Mouse (Mus musculus) forebrain, embryonic 11.5 days (tissue): ENCODE measurements around the gene BC024978. TPM values are rescaled to one million over a fixed set of nuclear protein-coding genes. Genes with fewer than 3 reads are reported as not detected.

Experiments
- ATAC-seq: fragments of 200-750 bp; cut with Nextera tagmentation; replicated peaks from 2 replicates; pipeline ENCODE4 v1.8.0; 2017; ENCODE audit warnings: moderate TSS enrichment; ENCODE audit not compliant: low FRiP score
- DNase-seq: peaks from one replicate; pipeline ENCODE4 v3.0.0-alpha.2; 2017; ENCODE audit warnings: low spot score
- H3K27ac ChIP-seq: fragments of 300-500 bp; sonication (generic); 2 replicates; pipeline ENCODE4 v1.5.1; 2014; ENCODE audit warnings: low read depth, low read length
- H3K27me3 ChIP-seq: fragments of 300-500 bp; sonication (generic); 2 replicates; pipeline ENCODE4 v1.6.1; 2014; ENCODE audit warnings: mild to moderate bottlenecking, low read length, mixed read lengths; ENCODE audit not compliant: control insufficient read depth, insufficient read depth
- H3K36me3 ChIP-seq: fragments of 300-500 bp; sonication (generic); 2 replicates; pipeline ENCODE4 v1.6.1; 2014; ENCODE audit warnings: mild to moderate bottlenecking, low read length, moderate library complexity, mixed read lengths; ENCODE audit not compliant: control insufficient read depth, insufficient read depth
- H3K4me1 ChIP-seq: fragments of 300-500 bp; sonication (generic); replicated peaks from 2 replicates; pipeline ENCODE4 v1.6.1; 2014; ENCODE audit warnings: low read length, mixed read lengths; ENCODE audit not compliant: control insufficient read depth, insufficient read depth
- H3K4me2 ChIP-seq: fragments of 300-500 bp; sonication (generic); 2 replicates; pipeline ENCODE4 v1.6.1; 2014; ENCODE audit warnings: low read depth, mild to moderate bottlenecking, low read length, moderate library complexity, mixed read lengths; ENCODE audit not compliant: severe bottlenecking
- H3K4me3 ChIP-seq: fragments of 300-500 bp; sonication (generic); 2 replicates; pipeline ENCODE4 v1.5.1; 2014; ENCODE audit warnings: low read depth, low read length
- H3K9ac ChIP-seq: fragments of 300-500 bp; sonication (generic); 2 replicates; pipeline ENCODE4 v1.6.1; 2014; ENCODE audit warnings: low read length
- H3K9me3 ChIP-seq: fragments of 300-500 bp; sonication (generic); 2 replicates; pipeline ENCODE4 v1.6.1; 2016; ENCODE audit warnings: low read length, mixed read lengths; ENCODE audit not compliant: control insufficient read depth
- WGBS: fragments of 180-500 bp; shearing (Covaris S2); extraction: QIAGEN DNeasy Blood & Tissue Kit; methylation state at CpG from one replicate; pipeline ENCODE4 v1.1.7; 2014; 5-methylcytosine and 5-hydroxymethylcytosine counted together
- polyA plus RNA-seq: library from polyadenylated mRNA; unstranded; fragments of >200 nt; fragmentation: Nextera tagmentation; extraction: Ambion mirVana; gene quantifications from 2 replicates; pipeline ENCODE4 v1.2.1, GENCODE M21; 2014

Gene BC024978
- polyA plus RNA-seq, 1 experiment from 2014 or later, result 4.5 TPM

DNA sequence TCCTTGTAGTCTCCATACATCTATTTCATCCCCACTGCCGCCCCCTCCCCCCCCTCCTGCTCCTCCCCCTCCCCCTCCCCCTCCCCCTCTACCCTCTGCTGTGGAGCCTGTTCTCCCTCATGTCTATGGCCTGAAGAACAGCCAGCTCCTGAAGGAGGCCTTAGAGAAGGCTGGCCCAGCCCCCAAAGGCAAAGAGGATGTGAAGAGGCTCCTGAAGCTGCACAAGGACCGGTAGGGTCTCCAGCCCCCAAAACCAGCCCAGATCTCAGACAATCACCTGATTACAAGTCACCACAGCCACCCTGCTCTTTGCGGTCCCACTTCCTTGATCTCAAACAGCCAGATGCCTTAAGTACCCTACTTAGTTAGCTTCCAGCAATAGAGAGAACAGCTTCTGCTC lies 1.6 kb downstream of the BC024978 start:
- Histone ChIP-seq H3K36me3 (peaks cover 6% of the 10 kb centered on the region), H3K9me3 (no peaks in the 10 kb centered on the region), H3K4me1 (peaks cover 9% of the 10 kb centered on the region; the same call in 1 of the 2 replicates), H3K27me3 (no peaks in the 10 kb centered on the region), H3K4me2 (no peak overlapping the region), H3K9ac (no peak overlapping the region), H3K27ac (no peak overlapping the region), H3K4me3 (no peak overlapping the region)
- WGBS, result 83% methylated on average over 3 of the region's 3 CpGs
- no peak for DNase-seq
- ATAC-seq, result no peak

DNA sequence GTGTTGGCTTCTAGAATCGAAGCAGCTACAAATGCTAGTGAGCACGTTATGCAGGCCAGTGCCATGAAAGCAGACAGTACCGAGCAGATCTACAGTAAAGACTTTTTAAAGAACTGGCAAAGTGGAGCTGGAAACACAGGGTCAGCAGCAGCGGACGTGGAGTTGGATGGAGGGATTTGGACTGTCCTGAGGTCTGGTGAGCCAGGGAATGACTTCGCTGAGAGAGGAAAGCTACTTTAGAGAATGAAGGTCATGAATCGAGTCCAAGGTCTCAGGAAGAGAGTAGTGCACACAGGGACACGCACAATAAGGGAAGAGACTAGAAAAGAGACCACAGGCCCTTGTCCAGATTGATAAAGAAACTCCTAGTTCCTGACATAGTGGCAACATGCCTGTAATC lies 2.1 kb downstream of the BC024978 start:
- DNase-seq (no peak), ATAC-seq (no peak)
- H3K9ac ChIP-seq, result no peak overlapping the region
- peaks cover 9% of the 10 kb centered on the region; the same call in 1 of the 2 replicates for H3K4me1 ChIP-seq
- no peak overlapping the region for H3K4me3 ChIP-seq
- H3K9me3 ChIP-seq, result no peaks in the 10 kb centered on the region
- no peak overlapping the region for H3K27ac ChIP-seq
- no peaks in the 10 kb centered on the region for H3K27me3 ChIP-seq
- H3K36me3 ChIP-seq, result peaks cover 1% of the 10 kb centered on the region; the same call in 1 of the 2 replicates
- H3K4me2 ChIP-seq, result no peak overlapping the region
- WGBS, result 93% methylated on average over 8 of the region's 8 CpGs

DNA sequence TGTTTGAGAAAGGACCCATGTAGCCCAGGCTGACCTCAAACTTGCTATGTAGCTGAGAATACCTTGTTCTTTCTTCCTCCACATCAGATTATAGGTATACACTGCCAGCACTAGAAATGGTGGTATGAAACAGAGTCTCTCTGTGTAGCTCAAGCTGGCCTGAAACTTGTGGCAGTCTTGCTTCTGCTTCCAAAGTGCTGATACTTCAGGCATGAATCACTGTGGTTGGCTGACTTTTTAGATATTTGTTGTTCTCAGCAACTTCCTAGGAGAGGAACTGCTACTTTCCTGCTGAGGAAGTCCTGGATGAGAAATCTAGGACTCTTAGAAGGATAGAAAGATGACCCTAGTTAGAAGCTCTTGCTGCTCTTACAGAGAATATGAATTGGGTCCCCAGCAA lies 2.8 kb downstream of the BC024978 start:
- ATAC-seq (no peak), DNase-seq (no peak)
- no peaks in the 10 kb centered on the region for H3K9me3 ChIP-seq
- peaks cover 1% of the 10 kb centered on the region; the same call in 1 of the 2 replicates for H3K36me3 ChIP-seq
- H3K4me2 ChIP-seq, result no peak overlapping the region
- no peak overlapping the region for H3K4me3 ChIP-seq
- H3K27me3 ChIP-seq, result no peaks in the 10 kb centered on the region
- H3K9ac ChIP-seq, result no peak overlapping the region
- H3K4me1 ChIP-seq, result peaks cover 9% of the 10 kb centered on the region; the same call in 1 of the 2 replicates
- H3K27ac ChIP-seq, result no peak overlapping the region

- no peaks in the 10 kb centered on the region for H3K9me3 ChIP-seq
- H3K4me2 ChIP-seq, result no peak overlapping the region
- no peaks in the 10 kb centered on the region for H3K27me3 ChIP-seq
- ATAC-seq (no peak), DNase-seq (no peak)
- no peak overlapping the region for H3K4me3 ChIP-seq
- H3K36me3 ChIP-seq, result 0 out of 2 replicates have a peak, but pooled peaks cover 2% of the 10 kb centered on the region
- WGBS, result 94% methylated on average over 8 of the region's 8 CpGs
- H3K27ac ChIP-seq, result no peak overlapping the region
- peaks cover 7% of the 10 kb centered on the region; the same call in 1 of the 2 replicates for H3K4me1 ChIP-seq
- no peak overlapping the region for H3K9ac ChIP-seq
Measured at GRCm38 (mm10) chr7:27198779-27199178, 3.2 kb downstream of the BC024978 start.

GRCm38 (mm10) chr7:27203730-27204449 lies 8.3 kb downstream of the BC024978 start:
- WGBS, result 94% methylated on average over 8 of the region's 8 CpGs
- Histone ChIP-seq H3K27me3 (no peaks in the 10 kb centered on the region), H3K9me3 (no peaks in the 10 kb centered on the region), H3K4me1 (no peaks in the 10 kb centered on the region), H3K36me3 (peaks cover 2% of the 10 kb centered on the region; the same call in 1 of the 2 replicates), H3K4me3 (no peak overlapping the region), H3K9ac (no peak overlapping the region), H3K4me2 (no peak overlapping the region), H3K27ac (no peak overlapping the region)
- ATAC-seq (no peak), DNase-seq (no peak)

DNA sequence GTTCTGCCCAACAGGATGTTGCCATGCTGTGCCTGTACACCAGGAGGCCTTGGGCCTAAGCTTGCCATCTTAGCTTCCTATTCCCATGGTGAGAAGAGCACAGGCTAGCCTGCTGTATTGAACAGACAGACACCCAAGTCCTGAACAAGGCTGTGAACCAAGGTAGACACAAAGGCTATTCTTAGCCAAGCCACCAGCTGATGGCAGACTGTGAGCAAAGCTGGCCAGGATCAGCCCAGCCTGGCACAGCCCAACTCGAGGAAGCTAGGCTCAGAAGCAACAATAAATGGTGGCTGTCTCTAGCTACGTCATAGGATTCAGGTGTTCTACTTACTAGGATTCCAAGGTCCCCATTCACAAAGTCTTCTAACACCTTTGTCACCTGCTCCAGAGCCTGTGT lies 17.0 kb downstream of the BC024978 start:
- H3K4me3 ChIP-seq, result no peak overlapping the region
- H3K4me2 ChIP-seq, result no peak overlapping the region
- no peak overlapping the region for H3K27ac ChIP-seq
- H3K9me3 ChIP-seq, result no peaks in the 10 kb centered on the region
- WGBS, result 82% methylated on average over 2 of the region's 2 CpGs
- H3K4me1 ChIP-seq, result no peaks in the 10 kb centered on the region
- DNase-seq, result no peak
- H3K36me3 ChIP-seq, result peaks cover 4% of the 10 kb centered on the region; the same call in 1 of the 2 replicates
- no peak for ATAC-seq
- no peaks in the 10 kb centered on the region for H3K27me3 ChIP-seq
- H3K9ac ChIP-seq, result no peak overlapping the region

GRCm38 (mm10) chr7:27218586-27218985 lies 23.0 kb downstream of the BC024978 start:
- WGBS, result 95% methylated on average over 7 of the region's 7 CpGs
- H3K36me3 ChIP-seq, result no peaks in the 10 kb centered on the region; the same call in 1 of the 2 replicates

GRCm38 (mm10) chr7:27219937-27220336 lies 24.4 kb downstream of the BC024978 start:
- no peak for ATAC-seq
- Histone ChIP-seq H3K4me2 (no peak overlapping the region), H3K27ac (no peak overlapping the region), H3K4me3 (no peak overlapping the region), H3K4me1 (no peaks in the 10 kb centered on the region; the same call in 1 of the 2 replicates), H3K9me3 (no peaks in the 10 kb centered on the region), H3K9ac (no peak overlapping the region), H3K36me3 (no peaks in the 10 kb centered on the region; the same call in 1 of the 2 replicates), H3K27me3 (no peaks in the 10 kb centered on the region)
- WGBS, result 86% methylated on average over 11 of the region's 11 CpGs
- no peak for DNase-seq

More at GRCm38 (mm10) chr7:27218586-27218985, 23.0 kb downstream of the BC024978 start:
- no peak for ATAC-seq
- no peak overlapping the region for H3K4me3 ChIP-seq
- H3K9me3 ChIP-seq, result no peaks in the 10 kb centered on the region
- no peak overlapping the region for H3K4me2 ChIP-seq
- H3K9ac ChIP-seq, result no peak overlapping the region
- H3K27me3 ChIP-seq, result no peaks in the 10 kb centered on the region
- no peaks in the 10 kb centered on the region for H3K4me1 ChIP-seq
- H3K27ac ChIP-seq, result no peak overlapping the region
- DNase-seq, result no peak

DNA sequence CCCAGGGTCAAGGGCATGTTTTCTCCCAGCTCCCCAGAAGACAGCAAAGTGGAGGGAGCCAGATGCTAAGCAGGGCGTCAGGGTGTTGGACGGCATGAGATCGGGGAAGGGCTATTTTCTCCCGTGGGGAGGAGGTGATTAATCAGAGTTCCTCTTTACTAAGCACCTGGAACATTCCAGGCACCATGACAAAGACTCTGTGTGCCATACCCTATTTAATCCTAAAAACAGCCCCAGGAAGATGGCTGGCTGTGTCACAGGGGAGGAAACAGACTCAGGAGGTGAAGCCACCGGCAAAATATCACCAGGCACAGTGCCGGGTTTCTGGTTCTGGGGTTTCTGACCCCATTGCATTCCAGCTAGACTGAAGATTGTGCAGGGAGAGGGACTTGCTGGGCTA lies 26.4 kb downstream of the BC024978 start:
- Histone ChIP-seq H3K4me3 (no peak overlapping the region), H3K9ac (no peak overlapping the region), H3K4me2 (no peak overlapping the region), H3K27me3 (no peaks in the 10 kb centered on the region), H3K9me3 (no peaks in the 10 kb centered on the region), H3K36me3 (no peaks in the 10 kb centered on the region; the same call in 1 of the 2 replicates), H3K27ac (no peak overlapping the region), H3K4me1 (peaks cover 4% of the 10 kb centered on the region; the same call in 1 of the 2 replicates)
- DNase-seq (no peak), ATAC-seq (no peak)
- WGBS, result 92% methylated on average over 6 of the region's 6 CpGs
